Mouse (Mus musculus) MEL (cell line): ENCODE results near the gene Gas7. TPM values are rescaled to one million over a fixed set of nuclear protein-coding genes. Genes with fewer than 3 reads are reported as not detected.

ENCODE experiments used
- DNase-seq: peaks from one replicate; pipeline ENCODE4 v3.0.0; 2011; ENCODE audit warnings: low read depth, low spot score
- H3K27ac ChIP-seq: 2 replicates; pipeline ENCODE4 v1.5.1; 2012; ENCODE audit warnings: low read depth, mild to moderate bottlenecking, control low read depth, low read length, moderate library complexity; ENCODE audit not compliant: control insufficient read depth
- H3K27me3 ChIP-seq, 2 experiments: fragments of 150-350 bp in 1 of 2; sonication (generic) in 1 of 2; 2 replicates each; pipeline ENCODE4 v1.6.1; 2012; ENCODE audit warnings: low read length in 2 of 2, mild to moderate bottlenecking in 2 of 2, improper control_type of control experiment in 1 of 2, moderate library complexity in 1 of 2; ENCODE audit not compliant: insufficient read depth in 2 of 2, control insufficient read depth in 1 of 2
- H3K36me3 ChIP-seq, 2 experiments: 2 replicates each; pipeline ENCODE4 v1.6.1; 2012 to 2014; ENCODE audit warnings: low read length in 2 of 2, improper control_type of control experiment in 1 of 2, inconsistent platforms in 1 of 2, mild to moderate bottlenecking in 1 of 2; ENCODE audit not compliant: insufficient read depth in 2 of 2, control insufficient read depth in 1 of 2
- H3K4me1 ChIP-seq, 2 experiments: fragments of 150-350 bp in 1 of 2; sonication (generic) in 1 of 2; 2 replicates each; pipeline ENCODE4 v1.6.1; 2012; ENCODE audit warnings: low read length in 2 of 2, improper control_type of control experiment in 1 of 2, mild to moderate bottlenecking in 1 of 2; ENCODE audit not compliant: insufficient read depth in 2 of 2, control insufficient read depth in 1 of 2
- H3K4me3 ChIP-seq, 2 experiments: fragments of 150-350 bp in 1 of 2; sonication (generic) in 1 of 2; 2 replicates each; pipeline ENCODE4 v1.5.1; 2012; ENCODE audit warnings: low read depth in 2 of 2, low read length in 2 of 2, mild to moderate bottlenecking in 2 of 2, moderate library complexity in 2 of 2, control low read depth in 1 of 2, improper control_type of control experiment in 1 of 2; ENCODE audit not compliant: control insufficient read depth in 1 of 2, insufficient read depth in 1 of 2
- H3K79me2 ChIP-seq: 2 replicates; pipeline ENCODE4 v1.6.1; 2012; ENCODE audit warnings: mild to moderate bottlenecking, low read length, moderate library complexity; ENCODE audit not compliant: control insufficient read depth, poor library complexity, insufficient read depth
- H3K9ac ChIP-seq: 2 replicates; pipeline ENCODE4 v1.6.1; 2012; ENCODE audit warnings: low read depth, mild to moderate bottlenecking, control low read depth, low read length, moderate library complexity; ENCODE audit not compliant: control insufficient read depth, poor library complexity, severe bottlenecking
- H3K9me3 ChIP-seq: fragments of 150-350 bp; sonication (generic); replicated peaks from 2 replicates; pipeline ENCODE4 v1.6.1; 2012; ENCODE audit warnings: mild to moderate bottlenecking, low read length, improper control_type of control experiment, moderate library complexity; ENCODE audit not compliant: insufficient read depth
- CHD1 ChIP-seq: IDR thresholded peaks from 2 replicates; pipeline ENCODE4 v1.6.1; 2012; ENCODE audit warnings: low read depth, mild to moderate bottlenecking, inconsistent platforms, low read length, improper control_type of control experiment
- CHD2 ChIP-seq: IDR thresholded peaks from 2 replicates; pipeline ENCODE4 v1.6.1; 2011; ENCODE audit warnings: low read length, improper control_type of control experiment
- EP300 ChIP-seq, 2 experiments: IDR thresholded peaks; 2 replicates each; pipeline ENCODE4 v1.6.1; 2011; ENCODE audit warnings: improper control_type of control experiment in 2 of 2, low read length in 2 of 2, low read depth in 1 of 2, mild to moderate bottlenecking in 1 of 2
- ETS1 ChIP-seq: IDR thresholded peaks from 2 replicates; pipeline ENCODE4 v1.6.1; 2012; ENCODE audit warnings: low read depth, mild to moderate bottlenecking, inconsistent platforms, low read length, improper control_type of control experiment, moderate library complexity
- GABPA ChIP-seq: IDR thresholded peaks from 2 replicates; pipeline ENCODE4 v1.6.1; 2012; ENCODE audit warnings: low read depth, mild to moderate bottlenecking, inconsistent platforms, low read length, improper control_type of control experiment, moderate library complexity
- KAT2A ChIP-seq: conservative IDR thresholded peaks from 2 replicates; pipeline ENCODE4 v1.6.1; 2012; ENCODE audit warnings: low read depth, low read length, improper control_type of control experiment, inconsistent platforms
- MAFK ChIP-seq: IDR thresholded peaks from 2 replicates; pipeline ENCODE4 v1.6.1; 2011; ENCODE audit warnings: low read depth, mild to moderate bottlenecking, low read length, improper control_type of control experiment, borderline replicate concordance
- MAZ ChIP-seq: IDR thresholded peaks from 2 replicates; pipeline ENCODE4 v1.6.1; 2012; ENCODE audit warnings: low read depth, mild to moderate bottlenecking, inconsistent platforms, low read length, improper control_type of control experiment
- MEF2A ChIP-seq: IDR thresholded peaks from 2 replicates; pipeline ENCODE4 v1.6.1; 2014; ENCODE audit warnings: low read depth, mild to moderate bottlenecking, inconsistent platforms, low read length, improper control_type of control experiment; ENCODE audit not compliant: poor library complexity, insufficient replicate concordance, severe bottlenecking; ENCODE audit errors: extremely low read depth
- MXI1 ChIP-seq: IDR thresholded peaks from 2 replicates; pipeline ENCODE4 v1.6.1; 2011; ENCODE audit warnings: mild to moderate bottlenecking, low read depth, low read length, improper control_type of control experiment
- MYB ChIP-seq: IDR thresholded peaks from 2 replicates; pipeline ENCODE4 v1.6.1; 2011; ENCODE audit warnings: mild to moderate bottlenecking, low read depth, low read length, improper control_type of control experiment
- MYC ChIP-seq: IDR thresholded peaks from 2 replicates; pipeline ENCODE4 v1.6.1; 2011; ENCODE audit warnings: low read depth, mild to moderate bottlenecking, low read length, improper control_type of control experiment, moderate library complexity
- NELFE ChIP-seq: IDR thresholded peaks from 2 replicates; pipeline ENCODE4 v1.6.1; 2011; ENCODE audit warnings: low read depth, low read length, improper control_type of control experiment
- POLR2A ChIP-seq, 2 experiments: IDR thresholded peaks; 2 replicates each; pipeline ENCODE4 v1.6.1; 2011 to 2012; ENCODE audit warnings: low read length in 2 of 2, mild to moderate bottlenecking in 2 of 2, control low read depth in 1 of 2, improper control_type of control experiment in 1 of 2, low read depth in 1 of 2, moderate library complexity in 1 of 2; ENCODE audit not compliant: control insufficient read depth in 1 of 2, insufficient read depth in 1 of 2, poor library complexity in 1 of 2
- POLR2AphosphoS2 ChIP-seq: IDR thresholded peaks from 2 replicates; pipeline ENCODE4 v1.6.1; 2011; ENCODE audit warnings: low read length, improper control_type of control experiment
- POLR2AphosphoS5 ChIP-seq: IDR thresholded peaks from 2 replicates; pipeline ENCODE4 v1.6.1; 2012; ENCODE audit warnings: low read depth, borderline replicate concordance, mild to moderate bottlenecking, inconsistent platforms, low read length, moderate library complexity, mixed read lengths
- SIN3A ChIP-seq: IDR thresholded peaks from 2 replicates; pipeline ENCODE4 v1.6.1; 2012; ENCODE audit warnings: low read length, improper control_type of control experiment, inconsistent platforms
- SMC3 ChIP-seq: IDR thresholded peaks from 2 replicates; pipeline ENCODE4 v1.6.1; 2011; ENCODE audit warnings: low read depth, low read length, improper control_type of control experiment
- TAL1 ChIP-seq: IDR thresholded peaks from 2 replicates; pipeline ENCODE4 v1.6.1; 2012; ENCODE audit warnings: mild to moderate bottlenecking, inconsistent platforms, low read length, moderate library complexity, mixed read lengths
- TBP ChIP-seq: IDR thresholded peaks from 2 replicates; pipeline ENCODE4 v1.8.0; 2011; ENCODE audit warnings: low read depth, low read length, improper control_type of control experiment
- TCF12 ChIP-seq: IDR thresholded peaks from 2 replicates; pipeline ENCODE4 v1.6.1; 2014; ENCODE audit warnings: low read depth, mild to moderate bottlenecking, inconsistent platforms, low read length, improper control_type of control experiment, moderate library complexity
- ZC3H11A ChIP-seq: IDR thresholded peaks from 2 replicates; pipeline ENCODE4 v1.6.1; 2012; ENCODE audit warnings: low read depth, mild to moderate bottlenecking, inconsistent platforms, low read length, improper control_type of control experiment
- ZMIZ1 ChIP-seq: IDR thresholded peaks from 2 replicates; pipeline ENCODE4 v1.6.1; 2012; ENCODE audit warnings: low read depth, mild to moderate bottlenecking, inconsistent platforms, low read length, improper control_type of control experiment, moderate library complexity
- ZNF384 ChIP-seq: IDR thresholded peaks from 2 replicates; pipeline ENCODE4 v1.6.1; 2012; ENCODE audit warnings: low read depth, mild to moderate bottlenecking, inconsistent platforms, low read length, improper control_type of control experiment
- polyA plus RNA-seq, 2 experiments: library from polyadenylated mRNA; stranded (reverse) in 1 of 2; unstranded in 1 of 2; fragments of >175 nt in 1 of 2; fragments of >200 nt in 1 of 2; gene quantifications; 2 replicates each; pipeline versions ENCODE4 v1.2.1 to v1.2.4; 2012; ENCODE audit warnings: low replicate concordance in 2 of 2, low read depth in 1 of 2; ENCODE audit not compliant: insufficient read length in 2 of 2, insufficient read depth in 1 of 2, missing spikeins in 1 of 2
- total RNA-seq: library from RNA; depleted of rRNA; stranded (reverse); fragments of 300-350 nt; gene quantifications from 2 replicates; pipeline ENCODE4 v1.2.3, GENCODE M21; 2012

The Gas7 gene
- total and polyA plus RNA-seq, 3 experiments, result 0.04 TPM; not detected in 2

GRCm38 (mm10) chr11:67566704-67567103, 111.5 kb downstream of the Gas7 start:
- TF ChIP-seq POLR2AphosphoS2 (no peak), ZC3H11A (no peak), MYC (no peak), TCF12 (no peak), SIN3A (no peak), MEF2A (no peak), EP300 (IDR thresholded peaks at IDR 0.05; ENCODE audit: low read depth in 1 of 2, low read length in 2 of 2) (no peak), ZMIZ1 (no peak), CHD2 (no peak), TAL1 (no peak), MXI1 (no peak), SMC3 (no peak)
- H3K4me3 ChIP-seq, result no peak overlapping the region
- H3K27me3 ChIP-seq, result no peaks in the 10 kb centered on the region
- H3K4me1 ChIP-seq, result no peaks in the 10 kb centered on the region
- H3K9me3 ChIP-seq, result no peaks in the 10 kb centered on the region
- H3K79me2 ChIP-seq, result no peaks in the 10 kb centered on the region
- no peak overlapping the region for H3K9ac ChIP-seq
- no peaks in the 10 kb centered on the region for H3K36me3 ChIP-seq
- no peak for DNase-seq
- H3K27ac ChIP-seq, result no peak overlapping the region

GRCm38 (mm10) chr11:67567184-67567583, 111.9 kb downstream of the Gas7 start:
- Histone ChIP-seq H3K27me3 (no peaks in the 10 kb centered on the region), H3K9ac (no peak overlapping the region), H3K9me3 (no peaks in the 10 kb centered on the region)
- no peak for DNase-seq
- no peak for TF ChIP-seq ZMIZ1
- no peak for TF ChIP-seq TBP
- no peak for TF ChIP-seq POLR2A (IDR thresholded peaks at IDR 0.05; ENCODE audit: control insufficient read depth in 1 of 2, insufficient read depth in 1 of 2, low read depth in 1 of 2, low read length in 2 of 2, poor library complexity in 1 of 2)
- no peak for TF ChIP-seq ETS1
- TF ChIP-seq MYB, result no peak
- no peak for TF ChIP-seq POLR2AphosphoS5
- TF ChIP-seq POLR2AphosphoS2, result no peak
- no peak for TF ChIP-seq MXI1
- TF ChIP-seq ZNF384, result no peak
- TF ChIP-seq MAFK, result no peak
- TF ChIP-seq KAT2A, result no peak
- no peak for TF ChIP-seq MAZ
- no peak for TF ChIP-seq CHD2
- TF ChIP-seq TCF12, result no peak
- TF ChIP-seq CHD1, result no peak
- no peak for TF ChIP-seq GABPA
- no peak for TF ChIP-seq NELFE
- TF ChIP-seq ZC3H11A, result no peak
- TF ChIP-seq, all 39 proteins: peak for 0
- H3K4me3 ChIP-seq, result no peak overlapping the region
- H3K79me2 ChIP-seq, result no peaks in the 10 kb centered on the region
- H3K4me1 ChIP-seq, result no peaks in the 10 kb centered on the region
- H3K27ac ChIP-seq, result no peak overlapping the region
- no peaks in the 10 kb centered on the region for H3K36me3 ChIP-seq
